Mouse (Mus musculus) ovary, adult 18-20 months (tissue): ENCODE measurements around the gene Gatad2a.

ENCODE experiments used
- DNase-seq: peaks from one replicate; pipeline ENCODE4 v3.0.0; 2022; ENCODE audit warnings: low spot score, mixed read lengths

The Gatad2a gene

DNA sequence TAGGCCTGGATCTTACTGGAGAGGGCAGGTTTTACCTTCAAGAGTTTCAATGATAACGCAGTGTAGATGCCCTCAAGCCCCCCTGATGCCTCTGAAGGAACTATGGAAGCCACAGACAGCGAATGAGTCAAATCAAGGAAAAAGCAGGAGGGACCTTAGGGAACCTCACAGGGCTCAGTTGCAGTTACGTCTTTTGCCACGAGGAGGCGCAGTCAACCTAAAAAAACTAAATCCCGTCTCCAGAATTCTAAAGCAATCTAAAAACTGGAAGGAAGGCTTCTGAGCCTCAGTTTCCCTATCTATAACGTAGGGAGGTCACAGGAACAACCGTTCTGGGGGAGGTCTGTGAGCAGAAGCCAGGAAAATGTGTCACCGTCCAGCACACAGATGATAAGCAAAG is 122.0 kb downstream of the Gatad2a start:
- no peak for DNase-seq

GRCm38 (mm10) chr8:69870907-69871306 is 125.3 kb downstream of the Gatad2a start:
- no peak for DNase-seq

GRCm38 (mm10) chr8:69870003-69870765 is 126.0 kb downstream of the Gatad2a start:
- no peak for DNase-seq

DNA sequence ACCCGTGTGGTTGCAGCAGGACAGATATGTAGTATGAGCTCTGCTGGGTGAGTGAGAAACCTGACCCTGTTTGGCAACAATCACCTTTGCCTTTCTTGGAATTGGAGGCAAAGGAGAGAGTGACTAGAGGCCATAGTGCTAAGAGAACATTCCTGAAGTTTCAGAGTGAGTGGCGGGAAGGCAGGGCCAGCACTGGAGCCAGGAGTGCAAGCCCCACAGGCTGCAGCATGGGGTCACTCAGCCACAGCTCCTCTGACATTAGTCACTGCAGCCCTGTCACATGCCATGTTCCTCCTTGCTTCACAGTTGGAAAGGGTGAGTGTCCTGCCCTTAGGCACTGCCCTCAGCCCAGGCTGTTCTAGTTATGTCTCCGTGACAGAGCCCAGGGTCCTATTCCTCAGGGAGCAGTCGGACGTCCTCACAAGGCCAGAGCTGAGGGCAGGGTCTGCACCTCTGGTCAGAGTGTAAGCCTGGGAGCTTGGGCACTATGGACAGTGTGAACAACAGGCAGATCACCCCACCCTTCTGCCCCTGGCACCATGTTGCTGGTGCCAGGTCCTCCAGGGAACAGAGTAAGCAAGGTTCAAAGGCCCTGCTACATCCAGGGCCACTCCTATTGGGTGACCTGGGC is 128.4 kb downstream of the Gatad2a start:
- no peak for DNase-seq

- no peak for DNase-seq
Measured at GRCm38 (mm10) chr8:69864180-69864579, 132.0 kb downstream of the Gatad2a start.

- DNase-seq = no peak
Measured at GRCm38 (mm10) chr8:69863387-69864020, 132.7 kb downstream of the Gatad2a start.

DNA sequence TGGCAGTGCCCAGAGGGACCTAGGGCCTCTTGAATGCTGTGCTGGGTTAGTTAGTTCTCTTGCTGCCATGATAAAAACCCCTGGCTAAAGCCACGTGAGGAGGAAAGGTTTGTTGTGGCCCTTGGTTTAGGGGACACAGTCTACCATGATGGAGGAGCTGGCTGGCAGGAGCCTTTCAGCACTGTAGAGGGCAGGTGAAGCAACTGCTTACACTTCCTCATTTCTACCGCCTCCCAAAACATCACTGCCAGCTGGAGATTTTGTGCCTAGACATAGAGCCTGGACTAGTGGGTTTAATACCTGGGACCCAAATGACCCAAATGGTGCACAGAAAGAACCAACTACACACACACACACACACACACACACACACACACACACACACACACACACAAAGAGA is 134.9 kb downstream of the Gatad2a start:
- no peak for DNase-seq

- no peak for DNase-seq
Measured at GRCm38 (mm10) chr8:69860807-69861206, 135.4 kb downstream of the Gatad2a start.
